Comparison of ENCODE assay signal across 8 mouse cellular contexts in genomic region chr16:17797812-17798311, GRCm38 (mm10). TPM values are rescaled to one million over a fixed set of nuclear protein-coding genes. Genes with fewer than 3 reads are reported as not detected.
DNase-seq lines count a peak whose midpoint lies in the region; ATAC-seq lines count a peak whose summit lies in the region.

No protein-coding gene starts in this region.

- H3K36me3 ChIP-seq in forebrain, embryonic 11.5 days (ENCODE audit: control insufficient read depth, insufficient read depth, low read length): no peaks in the 10 kb centered on the region
- peaks cover 41% of the 10 kb centered on the region for H3K36me3 ChIP-seq in limb, embryonic 10.5 days
- no peaks in the 10 kb centered on the region for H3K36me3 ChIP-seq in neural tube, embryonic 14.5 days (ENCODE audit: control insufficient read depth, insufficient read depth, low read length)

- DNase-seq in adrenal gland, adult 2 months: peak; percentile 25
- no peak for DNase-seq in adrenal gland, postnatal 4 days (ENCODE audit: low spot score in 2 of 2)
- peak; percentile 72 for DNase-seq in 3T3-L1 (ENCODE audit: low read depth, low spot score)
- DNase-seq in forebrain, embryonic 11.5 days (ENCODE audit: low spot score): peak; percentile 71
- peak; percentile 80 for DNase-seq in limb, embryonic 10.5 days (ENCODE audit: low spot score)
- DNase-seq in cerebellum, adult 8-10 months: no peak

- no peak overlapping the region for H3K27ac ChIP-seq in forebrain, embryonic 11.5 days (ENCODE audit: low read depth, low read length)
- H3K27ac ChIP-seq in limb, embryonic 10.5 days: peak overlapping the region; percentile 99
- no peak overlapping the region for H3K27ac ChIP-seq in neural tube, embryonic 14.5 days (ENCODE audit: low read depth, low read length)

- peak overlapping the region; percentile 48 for H3K4me3 ChIP-seq in forebrain, embryonic 11.5 days (ENCODE audit: low read depth, low read length)
- H3K4me3 ChIP-seq in limb, embryonic 10.5 days: peak overlapping the region; percentile 78
- peak overlapping the region; percentile 39; the same call in 1 of the 2 replicates for H3K4me3 ChIP-seq in neural tube, embryonic 14.5 days (ENCODE audit: low read depth, low read length)

- peak overlapping the region; percentile 64 for H3K9ac ChIP-seq in forebrain, embryonic 11.5 days (ENCODE audit: low read length)
- peak overlapping the region; percentile 53; the same call in 1 of the 2 replicates for H3K9ac ChIP-seq in neural tube, embryonic 14.5 days (replicated peaks; ENCODE audit: low read depth, low read length)

- 2% methylated on average over 29 of the region's 29 CpGs for WGBS in forebrain, embryonic 11.5 days
- WGBS in limb, embryonic 10.5 days: 2% methylated on average over 29 of the region's 29 CpGs
- 5% methylated on average over 29 of the region's 29 CpGs for WGBS in neural tube, embryonic 14.5 days

- no peaks in the 10 kb centered on the region for H3K9me3 ChIP-seq in forebrain, embryonic 11.5 days (ENCODE audit: control insufficient read depth, low read length)
- no peaks in the 10 kb centered on the region for H3K9me3 ChIP-seq in limb, embryonic 10.5 days (replicated peaks)
- H3K9me3 ChIP-seq in neural tube, embryonic 14.5 days (ENCODE audit: control insufficient read depth, low read length): no peaks in the 10 kb centered on the region

- peaks cover 70% of the 10 kb centered on the region for H3K27me3 ChIP-seq in forebrain, embryonic 11.5 days (ENCODE audit: control insufficient read depth, insufficient read depth, low read length)
- H3K27me3 ChIP-seq in limb, embryonic 10.5 days (ENCODE audit: low read depth, poor library complexity, severe bottlenecking): peaks cover 52% of the 10 kb centered on the region
- H3K27me3 ChIP-seq in neural tube, embryonic 14.5 days (ENCODE audit: control insufficient read depth, insufficient read depth, low read length): peaks cover 66% of the 10 kb centered on the region

- no peak for ATAC-seq in forebrain, embryonic 11.5 days (replicated peaks; ENCODE audit: low FRiP score)
- ATAC-seq in neural tube, embryonic 14.5 days (ENCODE audit: low read depth): peak; percentile 13; the same call in 1 of the 2 replicates
- ATAC-seq in frontal cortex, adult (ENCODE audit: low TSS enrichment): no peak

- H3K4me2 ChIP-seq in forebrain, embryonic 11.5 days (ENCODE audit: low read depth, low read length, severe bottlenecking): peak overlapping the region; percentile 73; the same call in 1 of the 2 replicates
- H3K4me2 ChIP-seq in neural tube, embryonic 14.5 days (ENCODE audit: low read depth, low read length): peak overlapping the region; percentile 76

- H3K4me1 ChIP-seq in forebrain, embryonic 11.5 days (replicated peaks; ENCODE audit: control insufficient read depth, insufficient read depth, low read length): peaks cover 15% of the 10 kb centered on the region
- H3K4me1 ChIP-seq in limb, embryonic 10.5 days: peaks cover 74% of the 10 kb centered on the region
- H3K4me1 ChIP-seq in neural tube, embryonic 14.5 days (ENCODE audit: control insufficient read depth, insufficient read depth, low read length): peaks cover 21% of the 10 kb centered on the region

RNA-seq across cellular contexts. Expression of gene Scarf2, which starts 0.8 kb away (rescaled TPM):
- 10 to 100 TPM in 1 of 2 experiments, 1 to 10 TPM in 1; 8.4 to 15.9 TPM for total RNA-seq in adrenal gland, adult 2 months (2021)
- polyA plus RNA-seq in adrenal gland, adult 2 months (2012; rRNA removed): 61.7 and 75.1 TPM in 2 replicates
- 10 to 100 TPM; 29.3 to 33.9 TPM for total RNA-seq in adrenal gland, postnatal 4 days (2021)
- 7.4 and 7.9 TPM in 2 replicates for polyA plus RNA-seq in forebrain, embryonic 11.5 days (2014; fragmentation: Nextera tagmentation; extraction: Ambion mirVana)
- 16.8 and 24.5 TPM in 2 replicates for polyA plus RNA-seq in limb, embryonic 10.5 days (2016; fragmentation: Nextera tagmentation; extraction: Ambion mirVana)
- 0.95 and 2.0 TPM in 2 replicates for polyA plus RNA-seq in neural tube, embryonic 14.5 days (2014; fragmentation: Nextera tagmentation; extraction: Ambion mirVana)

RNA-seq across cellular contexts. Expression of gene B830017H08Rik, which starts 35.1 kb away (rescaled TPM):
- total RNA-seq in adrenal gland, adult 2 months (2021): not detected
- polyA plus RNA-seq in adrenal gland, adult 2 months (2012; rRNA removed): not detected in 2 replicates
- under 1 TPM in 1 of 2 experiments, not detected in 1; 0.62 TPM for total RNA-seq in adrenal gland, postnatal 4 days (2021)
- polyA plus RNA-seq in forebrain, embryonic 11.5 days (2014; fragmentation: Nextera tagmentation; extraction: Ambion mirVana): not detected in 2 replicates
- polyA plus RNA-seq in limb, embryonic 10.5 days (2016; fragmentation: Nextera tagmentation; extraction: Ambion mirVana): 0.55 and 0.61 TPM in 2 replicates
- polyA plus RNA-seq in neural tube, embryonic 14.5 days (2014; fragmentation: Nextera tagmentation; extraction: Ambion mirVana): 4.7 and 6.5 TPM in 2 replicates

RNA-seq across cellular contexts. Expression of gene Klhl22, which starts 38.4 kb away (rescaled TPM):
- total RNA-seq in adrenal gland, adult 2 months (2021): 10 to 100 TPM; 45.5 to 49.8 TPM
- polyA plus RNA-seq in adrenal gland, adult 2 months (2012; rRNA removed): 55.3 and 68.2 TPM in 2 replicates
- total RNA-seq in adrenal gland, postnatal 4 days (2021): 10 to 100 TPM; 52.3 TPM
- polyA plus RNA-seq in forebrain, embryonic 11.5 days (2014; fragmentation: Nextera tagmentation; extraction: Ambion mirVana): 54.6 and 57.7 TPM in 2 replicates
- polyA plus RNA-seq in limb, embryonic 10.5 days (2016; fragmentation: Nextera tagmentation; extraction: Ambion mirVana): 70.4 and 81.3 TPM in 2 replicates
- polyA plus RNA-seq in neural tube, embryonic 14.5 days (2014; fragmentation: Nextera tagmentation; extraction: Ambion mirVana): 90.9 and 98.9 TPM in 2 replicates

RNA-seq across cellular contexts. Expression of gene Car15, which starts 40.3 kb away (rescaled TPM):
- total RNA-seq in adrenal gland, adult 2 months (2021): 1 to 10 TPM; 1.7 to 3.8 TPM
- polyA plus RNA-seq in adrenal gland, adult 2 months (2012; rRNA removed): 5.1 and 5.5 TPM in 2 replicates
- total RNA-seq in adrenal gland, postnatal 4 days (2021): 1 to 10 TPM; 2.9 to 8.8 TPM
- polyA plus RNA-seq in forebrain, embryonic 11.5 days (2014; fragmentation: Nextera tagmentation; extraction: Ambion mirVana): 4.3 and 4.6 TPM in 2 replicates
- polyA plus RNA-seq in limb, embryonic 10.5 days (2016; fragmentation: Nextera tagmentation; extraction: Ambion mirVana): 2.5 and 3.4 TPM in 2 replicates
- polyA plus RNA-seq in neural tube, embryonic 14.5 days (2014; fragmentation: Nextera tagmentation; extraction: Ambion mirVana): 3.9 and 4.0 TPM in 2 replicates

Comparison
In these comparisons a context has a peak if more than half of its experiments do, and no peak if none do; other contexts are left out.
1. DNase-seq: peak in adrenal gland, adult 2 months (single experiment), 3T3-L1 (single experiment), forebrain, embryonic 11.5 days (single experiment) and limb, embryonic 10.5 days (single experiment); none in adrenal gland, postnatal 4 days (0 of 2) and cerebellum, adult 8-10 months (single experiment).
2. Peak in every context shown above with its lines, with median percentiles within 50 percentile points of each other: H3K4me3 ChIP-seq.